Mouse (Mus musculus) adrenal gland, adult 2 months (tissue): ENCODE results near the gene Jhy. TPM values are rescaled to one million over a fixed set of nuclear protein-coding genes. Genes with fewer than 3 reads are reported as not detected.

ENCODE experiments used
- DNase-seq: peaks from one replicate; pipeline ENCODE4 v3.0.0; 2021
- polyA plus RNA-seq: library from polyadenylated mRNA; depleted of rRNA; stranded (reverse); fragments of >200 nt; gene quantifications from 2 replicates; pipeline ENCODE4 v1.2.3, GENCODE M21; 2012; rRNA removed
- total RNA-seq, 2 experiments: library from RNA; stranded (reverse); gene quantifications; 2 replicates each; pipeline ENCODE4 v1.2.3; 2021

Jhy gene
- total and polyA plus RNA-seq, 3 experiments: not detected

GRCm38 (mm10) chr9:40851515-40851914 lies 112.4 kb downstream of the Jhy start:
- no peak for DNase-seq

Other genes with a start within 250 kb of the Jhy start
- gene Hspa8, start 163.1 kb downstream of the Jhy start, total RNA-seq: 1,000 to 10,000 TPM; 1,424 to 4,193 TPM
- 1,414 and 2,267 TPM in 2 replicates for gene Hspa8, start 163.1 kb downstream of the Jhy start, polyA plus RNA-seq
- gene Bsx, start 90.0 kb downstream of the Jhy start, total RNA-seq: not detected
- 0.08 TPM in 1 of 2 replicates, not detected in the other for gene Bsx, start 90.0 kb downstream of the Jhy start, polyA plus RNA-seq
- gene Crtam, start 40.5 kb upstream of the Jhy start, total RNA-seq: not detected
- gene Crtam, start 40.5 kb upstream of the Jhy start, polyA plus RNA-seq: 0.02 TPM in 1 of 2 replicates, not detected in the other
- gene Ubash3b, start 197.6 kb upstream of the Jhy start, total RNA-seq: 1 to 10 TPM; 1.9 to 2.5 TPM
- gene Ubash3b, start 197.6 kb upstream of the Jhy start, polyA plus RNA-seq: 1.1 and 2.1 TPM in 2 replicates